Mouse (Mus musculus): ENCODE results near the gene Btnl4.

GRCm38 (mm10) chr17:34457668-34458067 lies 19.4 kb downstream of the Btnl4 start:
- TF ChIP-seq POLR2A (IDR thresholded peaks at IDR 0.05; ENCODE audit: insufficient read length, low read depth) (no peak), USF1 (IDR thresholded peaks at IDR 0.05; ENCODE audit: low read depth) (no peak), MAX (IDR thresholded peaks at IDR 0.05; ENCODE audit: low read depth) (no peak), POLR2AphosphoS2 (IDR thresholded peaks at IDR 0.05; ENCODE audit: insufficient read length, low read depth) (no peak)
